Mouse (Mus musculus) intestine, embryonic 16.5 days (tissue): Measurements from ENCODE around the gene Socs5. TPM values are rescaled to one million over a fixed set of nuclear protein-coding genes. Genes with fewer than 3 reads are reported as not detected.

Experiments
- ATAC-seq: fragments of 200-750 bp; cut with Nextera tagmentation; 2 replicates; pipeline ENCODE4 v1.8.0; 2017; ENCODE audit warnings: moderate TSS enrichment, moderate library complexity
- H3K27ac ChIP-seq: fragments of 300-500 bp; sonication (generic); 2 replicates; pipeline ENCODE4 v1.5.1; 2014; ENCODE audit warnings: mild to moderate bottlenecking, low read length
- H3K27me3 ChIP-seq: fragments of 300-500 bp; sonication (generic); replicated peaks from 2 replicates; pipeline ENCODE4 v1.6.1; 2014; ENCODE audit warnings: low read length, control low read depth, mixed read lengths; ENCODE audit not compliant: control insufficient read depth, insufficient read depth
- H3K36me3 ChIP-seq: fragments of 300-500 bp; sonication (generic); 2 replicates; pipeline ENCODE4 v1.6.1; 2014; ENCODE audit warnings: low read length, control low read depth; ENCODE audit not compliant: control insufficient read depth, insufficient read depth
- H3K4me1 ChIP-seq: fragments of 300-500 bp; sonication (generic); 2 replicates; pipeline ENCODE4 v1.6.1; 2014; ENCODE audit warnings: low read length, control low read depth, mixed read lengths; ENCODE audit not compliant: control insufficient read depth, insufficient read depth
- H3K4me2 ChIP-seq: fragments of 300-500 bp; sonication (generic); 2 replicates; pipeline ENCODE4 v1.6.1; 2014; ENCODE audit warnings: low read depth, low read length, control low read depth
- H3K4me3 ChIP-seq: fragments of 300-500 bp; sonication (generic); 2 replicates; pipeline ENCODE4 v1.5.1; 2014; ENCODE audit warnings: mild to moderate bottlenecking, low read length
- H3K9ac ChIP-seq: fragments of 300-500 bp; sonication (generic); 2 replicates; pipeline ENCODE4 v1.6.1; 2014; ENCODE audit warnings: low read depth, low read length
- H3K9me3 ChIP-seq: fragments of 300-500 bp; sonication (generic); 2 replicates; pipeline ENCODE4 v1.6.1; 2016; ENCODE audit warnings: low read length, control low read depth; ENCODE audit not compliant: control insufficient read depth
- WGBS: fragments of 180-500 bp; shearing (Covaris S2); extraction: QIAGEN DNeasy Blood & Tissue Kit; methylation state at CpG from one replicate; pipeline ENCODE4 v1.1.7; 2014; 5-methylcytosine and 5-hydroxymethylcytosine counted together
- polyA plus RNA-seq: library from polyadenylated mRNA; unstranded; fragments of >200 nt; fragmentation: Nextera tagmentation; extraction: Ambion mirVana; gene quantifications from 2 replicates; pipeline ENCODE4 v1.2.1, GENCODE M21; 2015

The Socs5 gene
- polyA plus RNA-seq, 1 experiment from 2014 or later: 5.3 TPM

DNA sequence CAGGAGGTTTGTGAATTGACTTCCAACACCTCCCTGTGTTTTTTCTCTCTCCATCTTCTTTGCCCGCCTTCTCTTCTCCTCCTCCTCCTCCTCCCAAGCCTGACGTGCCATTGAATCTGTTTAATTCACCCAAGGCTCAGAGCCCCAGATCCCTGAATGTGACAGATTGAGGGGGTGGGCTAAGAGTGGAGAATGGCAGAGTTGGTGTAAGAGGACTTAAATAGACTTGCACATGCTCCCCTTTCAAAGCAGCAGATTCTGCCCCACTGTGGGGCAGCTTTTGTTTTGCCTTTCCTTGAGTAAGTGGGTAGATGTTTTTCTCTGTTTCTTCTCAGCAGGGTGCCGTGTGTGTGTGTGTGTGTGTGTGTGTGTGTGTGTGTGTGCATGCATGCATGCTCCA, 61.6 kb downstream of the Socs5 start:
- no peak for ATAC-seq
- H3K36me3 ChIP-seq: no peaks in the 10 kb centered on the region
- H3K4me1 ChIP-seq: no peaks in the 10 kb centered on the region
- H3K9me3 ChIP-seq: peaks cover 3% of the 10 kb centered on the region; the same call in 1 of the 2 replicates
- no peak overlapping the region for H3K4me2 ChIP-seq
- no peaks in the 10 kb centered on the region for H3K27me3 ChIP-seq
- H3K27ac ChIP-seq: no peak overlapping the region
- 60% methylated on average over 3 of the region's 3 CpGs for WGBS
- no peak overlapping the region for H3K4me3 ChIP-seq
- H3K9ac ChIP-seq: no peak overlapping the region

DNA sequence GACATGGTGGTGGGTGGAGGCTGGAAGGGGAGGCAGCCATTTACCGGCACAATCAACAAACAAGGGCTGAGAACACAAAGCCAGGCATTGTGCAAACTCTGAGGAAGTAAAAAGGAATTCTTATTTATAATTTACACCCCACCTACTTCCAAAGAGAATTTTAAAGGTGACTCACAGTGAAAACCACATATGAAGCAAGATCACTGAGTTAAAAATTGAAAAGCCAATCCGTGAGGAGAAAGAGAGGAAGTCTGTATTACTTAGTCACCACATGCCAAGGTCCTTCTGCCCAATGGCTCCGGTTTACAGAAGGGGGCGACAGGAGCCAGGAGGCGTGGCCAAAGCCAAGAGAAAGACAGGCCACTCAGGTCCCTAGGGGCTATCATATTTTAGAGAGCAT, 62.9 kb downstream of the Socs5 start:
- Histone ChIP-seq H3K4me2 (no peak overlapping the region), H3K4me1 (no peaks in the 10 kb centered on the region), H3K27ac (no peak overlapping the region), H3K4me3 (no peak overlapping the region), H3K9ac (no peak overlapping the region), H3K36me3 (no peaks in the 10 kb centered on the region), H3K27me3 (no peaks in the 10 kb centered on the region), H3K9me3 (peaks cover 3% of the 10 kb centered on the region; the same call in 1 of the 2 replicates)
- no peak for ATAC-seq
- WGBS: 44% methylated on average over 5 of the region's 5 CpGs

DNA sequence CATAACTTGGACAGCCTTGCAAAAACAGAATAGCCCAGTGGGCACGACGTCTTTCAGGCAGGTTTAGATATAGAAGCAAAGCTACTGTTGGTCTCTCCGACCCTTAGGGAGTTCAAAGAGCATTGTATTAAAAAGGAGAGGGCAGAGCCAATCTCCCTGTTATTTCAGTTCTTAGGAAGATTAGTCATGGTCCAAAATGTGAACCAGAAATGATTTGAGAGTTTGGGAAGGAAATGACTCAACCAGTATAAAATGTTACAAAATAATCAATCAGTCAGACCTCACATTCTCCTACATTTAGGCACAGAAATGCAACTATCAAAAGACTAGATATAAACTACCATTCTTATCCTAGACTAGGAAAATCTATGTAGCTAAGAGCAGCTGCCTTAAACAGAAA, 64.6 kb downstream of the Socs5 start:
- Histone ChIP-seq H3K4me1 (peaks cover 6% of the 10 kb centered on the region), H3K4me3 (no peak overlapping the region), H3K36me3 (no peaks in the 10 kb centered on the region), H3K9me3 (peaks cover 3% of the 10 kb centered on the region; the same call in 1 of the 2 replicates), H3K9ac (no peak overlapping the region), H3K27ac (no peak overlapping the region), H3K27me3 (no peaks in the 10 kb centered on the region), H3K4me2 (no peak overlapping the region)
- ATAC-seq: no peak
- WGBS: 82% methylated on average over 3 of the region's 3 CpGs

DNA sequence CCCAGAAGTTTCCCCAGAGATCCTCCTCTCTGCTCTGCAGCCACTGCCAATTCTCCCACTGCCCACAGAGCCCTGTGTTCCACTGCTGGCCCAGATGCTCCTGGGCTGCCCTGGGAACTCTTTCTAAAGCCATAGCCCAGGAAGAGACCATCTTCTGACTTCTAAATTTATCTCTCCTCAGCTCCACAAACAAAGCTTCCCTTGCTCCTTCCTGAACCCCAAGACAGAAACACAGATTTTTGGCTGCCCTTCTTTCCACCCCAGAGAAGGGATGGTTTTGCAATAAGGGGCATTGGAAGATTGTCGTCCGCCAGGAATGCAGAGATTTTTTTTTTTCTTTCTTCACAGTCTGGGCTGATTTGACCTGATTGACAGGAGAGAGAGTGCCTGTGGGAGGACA, 66.5 kb downstream of the Socs5 start:
- 77% methylated on average over 2 of the region's 2 CpGs for WGBS
- no peak overlapping the region for H3K27ac ChIP-seq
- no peak overlapping the region for H3K9ac ChIP-seq

DNA sequence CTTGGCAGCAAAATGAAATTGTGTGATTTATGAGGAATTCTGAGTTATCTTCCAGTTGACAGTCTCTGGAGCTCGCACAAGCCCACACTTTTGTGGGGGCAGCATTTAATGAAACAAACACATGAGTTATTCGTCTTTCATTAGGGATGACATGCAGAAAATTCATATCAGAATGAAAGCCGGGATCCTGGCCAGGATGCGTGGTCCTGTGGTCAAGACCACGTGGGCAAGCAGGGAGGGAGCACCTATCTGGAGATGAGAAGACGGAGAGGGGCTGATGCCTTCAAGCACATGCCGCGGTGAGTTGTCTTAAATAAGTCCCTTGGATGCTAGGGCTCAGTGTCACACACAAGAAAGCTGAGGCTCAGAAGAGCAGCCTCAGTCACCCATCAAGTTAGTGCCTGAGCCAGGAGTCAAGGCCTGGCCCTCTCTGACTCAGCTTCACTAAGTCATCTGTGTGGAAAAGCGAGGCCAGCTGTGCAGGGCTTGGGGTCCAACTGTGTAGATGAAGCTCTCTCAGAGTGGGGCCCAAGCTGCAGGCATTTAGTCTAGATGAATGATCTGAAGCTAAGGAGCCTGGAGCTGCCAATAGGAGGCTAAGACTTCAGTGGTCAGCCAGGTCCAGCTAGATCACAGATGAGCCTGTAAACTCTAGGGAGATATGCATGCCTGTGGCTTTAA, 67.3 kb downstream of the Socs5 start:
- Histone ChIP-seq H3K27me3 (no peaks in the 10 kb centered on the region), H3K4me1 (peaks cover 6% of the 10 kb centered on the region), H3K4me2 (no peak overlapping the region), H3K4me3 (no peak overlapping the region), H3K36me3 (no peaks in the 10 kb centered on the region), H3K27ac (no peak overlapping the region), H3K9me3 (peaks cover 3% of the 10 kb centered on the region; the same call in 1 of the 2 replicates), H3K9ac (no peak overlapping the region)
- 82% methylated on average over 9 of the region's 9 CpGs for WGBS
- no peak for ATAC-seq

More for the DNA sequence above, 66.5 kb downstream of the Socs5 start:
- H3K4me1 ChIP-seq: peaks cover 6% of the 10 kb centered on the region
- H3K4me3 ChIP-seq: no peak overlapping the region
- peaks cover 3% of the 10 kb centered on the region; the same call in 1 of the 2 replicates for H3K9me3 ChIP-seq
- no peaks in the 10 kb centered on the region for H3K27me3 ChIP-seq
- H3K36me3 ChIP-seq: no peaks in the 10 kb centered on the region
- no peak overlapping the region for H3K4me2 ChIP-seq
- ATAC-seq: no peak

DNA sequence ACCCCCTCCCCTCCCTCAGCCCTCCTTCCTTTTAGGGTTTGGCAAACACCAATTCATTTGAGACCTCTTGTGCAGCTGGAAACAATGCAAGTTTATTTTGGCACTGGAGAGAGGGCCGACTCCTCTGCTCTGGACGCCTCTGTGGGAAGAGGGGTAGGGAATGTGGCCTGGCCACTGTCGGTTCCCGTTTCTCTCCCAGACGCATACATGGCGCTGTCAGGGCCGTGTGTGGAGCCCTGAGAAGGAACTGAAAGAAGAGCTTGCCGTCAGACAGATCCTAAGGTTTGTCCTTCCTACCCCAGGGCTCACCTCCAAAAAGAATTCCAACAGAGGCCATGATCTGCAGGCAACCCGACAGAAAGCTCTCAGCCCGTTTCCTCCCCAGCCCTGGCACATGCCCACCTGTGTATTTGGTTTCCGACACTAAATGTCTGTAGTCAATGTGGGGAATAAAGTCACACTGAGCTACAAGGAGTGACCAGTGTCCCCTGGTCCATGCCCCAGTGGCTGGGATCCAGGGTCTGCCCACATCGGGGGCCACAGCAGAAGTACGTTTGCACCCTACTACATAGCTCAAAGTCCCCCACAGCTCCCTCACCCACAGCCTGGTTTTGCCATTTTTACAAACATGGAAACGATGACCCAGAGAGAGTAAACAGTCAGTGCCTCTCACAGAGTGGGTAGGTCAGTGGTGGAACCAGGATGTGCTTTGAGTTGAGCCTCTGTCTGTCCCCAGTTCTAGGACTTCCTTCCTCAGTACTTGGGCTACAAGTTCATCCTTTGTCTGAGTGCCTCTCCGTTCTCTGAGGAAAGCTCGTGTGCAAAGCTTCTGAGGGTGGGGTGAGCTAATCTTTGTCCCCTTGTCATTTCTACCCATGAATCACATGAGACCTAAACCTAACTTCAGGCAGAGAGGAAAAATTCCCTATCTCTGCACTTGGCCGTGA, 68.9 kb downstream of the Socs5 start:
- Histone ChIP-seq H3K27ac (no peak overlapping the region), H3K4me1 (peaks cover 6% of the 10 kb centered on the region), H3K4me3 (no peak overlapping the region), H3K9ac (no peak overlapping the region), H3K4me2 (no peak overlapping the region), H3K9me3 (peaks cover 3% of the 10 kb centered on the region; the same call in 1 of the 2 replicates), H3K27me3 (no peaks in the 10 kb centered on the region), H3K36me3 (no peaks in the 10 kb centered on the region)
- 58% methylated on average over 17 of the region's 17 CpGs for WGBS
- ATAC-seq: no peak

DNA sequence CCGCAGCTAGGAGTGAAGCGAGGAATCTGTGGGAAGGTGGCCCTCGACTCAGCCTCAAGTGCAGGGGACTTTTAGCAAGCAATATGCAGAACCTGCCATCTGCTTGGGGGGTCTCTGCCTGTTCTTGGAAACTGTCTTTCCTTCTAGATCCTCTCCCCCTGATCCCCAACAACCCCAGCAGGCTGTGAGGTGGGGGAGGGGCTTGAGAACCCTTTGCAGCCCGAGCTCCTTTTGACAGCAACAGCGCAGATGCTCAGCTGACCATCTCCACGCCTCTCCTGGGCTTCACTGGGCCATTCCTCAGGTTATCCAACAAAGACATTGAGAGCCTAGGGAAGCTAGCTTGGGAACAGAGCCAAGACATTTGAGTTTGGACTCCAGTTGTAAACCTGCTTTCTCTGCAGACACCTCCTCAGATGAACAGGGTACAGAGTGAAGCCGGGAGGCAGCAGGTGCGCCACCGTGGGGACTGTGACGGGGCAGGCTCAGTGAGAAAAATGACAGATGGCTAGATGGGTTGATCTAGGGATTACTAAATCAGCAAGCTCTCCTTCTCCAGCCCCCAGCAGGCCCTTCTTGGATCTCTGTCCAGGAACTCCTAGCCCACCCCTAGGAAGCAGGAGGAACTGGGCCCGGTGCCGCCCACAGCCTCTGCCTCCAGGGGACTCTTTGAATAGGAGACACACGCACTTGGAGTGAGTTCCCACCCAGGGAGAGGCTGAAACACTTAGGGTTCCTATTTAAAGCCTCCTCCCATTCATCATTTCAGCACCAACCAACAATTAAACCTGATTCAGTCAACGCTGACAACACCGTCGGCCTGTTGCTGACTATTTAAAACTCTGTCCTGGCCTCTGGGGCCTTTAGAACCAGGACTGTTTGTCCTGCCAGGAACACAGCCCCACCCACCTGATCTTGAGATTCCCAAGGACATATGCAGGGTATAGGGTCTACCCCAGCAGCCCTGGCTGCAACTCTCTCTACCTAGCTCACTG, 71.4 kb downstream of the Socs5 start:
- WGBS: 50% methylated on average over 16 of the region's 16 CpGs
- no peak overlapping the region for H3K4me2 ChIP-seq
- no peaks in the 10 kb centered on the region for H3K9me3 ChIP-seq
- H3K27ac ChIP-seq: no peak overlapping the region
- H3K36me3 ChIP-seq: no peaks in the 10 kb centered on the region
- peak; percentile 58 for ATAC-seq
- H3K9ac ChIP-seq: no peak overlapping the region
- peaks cover 6% of the 10 kb centered on the region for H3K4me1 ChIP-seq
- no peak overlapping the region for H3K4me3 ChIP-seq
- H3K27me3 ChIP-seq: no peaks in the 10 kb centered on the region

DNA sequence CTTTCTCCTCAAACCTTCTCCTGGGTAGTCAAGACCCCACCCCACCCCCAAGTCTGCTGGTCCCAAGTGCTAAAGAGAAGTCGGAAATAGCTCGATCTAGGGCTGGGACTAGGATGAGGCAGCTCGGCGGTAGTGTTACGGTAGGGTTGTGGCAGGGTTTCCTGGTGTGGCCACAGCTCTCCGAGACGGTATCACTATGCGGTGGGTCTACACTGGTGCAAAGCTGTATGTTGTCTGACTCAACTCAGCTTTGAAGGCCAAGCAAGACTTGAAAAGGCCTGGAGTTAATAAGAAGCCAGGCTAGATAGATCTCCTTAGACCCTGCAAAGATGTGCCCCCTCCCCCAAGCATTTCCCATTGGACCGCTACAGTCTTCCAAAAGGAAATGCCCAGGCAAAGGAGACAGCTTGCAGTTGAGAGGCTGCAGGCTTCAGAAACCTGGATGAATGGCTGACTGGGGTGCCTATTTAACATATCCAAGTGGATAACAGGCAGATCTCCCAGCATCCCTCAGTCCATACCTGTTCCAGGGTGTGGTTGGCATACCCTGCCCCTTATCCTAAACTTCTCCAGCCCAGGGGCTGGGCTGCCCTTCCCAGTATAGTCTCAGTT, 72.6 kb downstream of the Socs5 start:
- no peak for ATAC-seq
- no peak overlapping the region for H3K9ac ChIP-seq
- 80% methylated on average over 9 of the region's 9 CpGs for WGBS
- H3K36me3 ChIP-seq: no peaks in the 10 kb centered on the region
- H3K27me3 ChIP-seq: no peaks in the 10 kb centered on the region
- H3K27ac ChIP-seq: no peak overlapping the region
- H3K4me2 ChIP-seq: no peak overlapping the region
- H3K4me1 ChIP-seq: peaks cover 6% of the 10 kb centered on the region
- H3K9me3 ChIP-seq: no peaks in the 10 kb centered on the region
- H3K4me3 ChIP-seq: no peak overlapping the region
